Mouse (Mus musculus) yolk sac, embryonic 10.5 days (tissue): ENCODE results near the gene Gm10073.

Experiments used
- DNase-seq: peaks from one replicate; pipeline ENCODE4 v3.0.0-alpha.2; 2017; ENCODE audit warnings: low spot score

Gm10073 gene

DNA sequence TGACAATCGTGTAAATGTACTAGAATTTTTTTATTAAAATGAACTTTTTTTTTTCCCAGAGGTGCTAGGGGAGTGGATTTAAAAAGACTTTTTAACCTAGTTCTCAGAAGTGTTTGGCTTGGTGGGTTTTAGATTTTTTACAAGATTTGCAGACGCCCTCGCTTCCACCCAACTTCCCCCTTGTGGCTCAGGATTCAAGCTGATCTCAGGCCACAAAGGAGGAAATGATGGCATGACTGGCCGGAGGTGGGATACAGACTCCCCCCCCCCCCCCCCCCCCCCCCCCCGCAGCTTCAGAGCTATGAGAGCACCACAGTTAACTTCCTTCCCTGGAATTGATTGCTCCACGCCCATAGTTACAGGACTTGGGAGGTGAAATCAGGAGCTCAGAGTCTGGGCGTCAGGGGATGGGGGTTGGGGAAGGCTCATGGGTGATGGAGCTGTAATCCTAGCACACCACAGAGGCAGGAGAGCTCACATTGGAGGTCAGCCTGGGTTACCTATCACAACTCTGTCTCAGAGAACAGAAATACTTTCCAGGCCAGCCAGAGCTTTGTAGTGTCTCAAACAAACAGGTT is 17.1 kb downstream of the Gm10073 start:
- no peak for DNase-seq

DNA sequence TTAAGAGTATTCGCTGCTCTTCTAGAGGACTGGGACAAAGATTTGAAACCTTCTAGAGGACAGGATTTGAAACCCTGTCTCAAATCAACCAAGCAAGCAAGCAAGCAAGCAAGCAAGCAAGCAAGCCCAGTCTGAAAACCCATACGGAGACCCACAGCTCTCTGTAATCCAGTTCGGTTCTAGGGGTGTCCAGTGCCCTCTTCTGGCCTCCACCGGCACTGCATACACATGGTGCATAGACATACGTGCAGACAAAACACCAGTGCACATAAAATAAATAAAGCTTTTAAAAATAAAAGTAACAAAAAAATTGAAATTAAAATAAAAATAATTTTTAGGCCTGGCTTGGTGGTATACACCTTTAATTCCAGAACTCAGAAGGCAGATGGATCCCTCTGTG is 19.2 kb downstream of the Gm10073 start:
- no peak for DNase-seq

- DNase-seq, result no peak
Observed at GRCm38 (mm10) chr8:106550906-106551305, 22.4 kb downstream of the Gm10073 start.

GRCm38 (mm10) chr8:106548366-106548936 is 24.8 kb downstream of the Gm10073 start:
- no peak for DNase-seq

- no peak for DNase-seq
Observed at GRCm38 (mm10) chr8:106546746-106547145, 26.5 kb downstream of the Gm10073 start.

- DNase-seq, result no peak
Observed at GRCm38 (mm10) chr8:106545149-106545548, 28.1 kb downstream of the Gm10073 start.

DNA sequence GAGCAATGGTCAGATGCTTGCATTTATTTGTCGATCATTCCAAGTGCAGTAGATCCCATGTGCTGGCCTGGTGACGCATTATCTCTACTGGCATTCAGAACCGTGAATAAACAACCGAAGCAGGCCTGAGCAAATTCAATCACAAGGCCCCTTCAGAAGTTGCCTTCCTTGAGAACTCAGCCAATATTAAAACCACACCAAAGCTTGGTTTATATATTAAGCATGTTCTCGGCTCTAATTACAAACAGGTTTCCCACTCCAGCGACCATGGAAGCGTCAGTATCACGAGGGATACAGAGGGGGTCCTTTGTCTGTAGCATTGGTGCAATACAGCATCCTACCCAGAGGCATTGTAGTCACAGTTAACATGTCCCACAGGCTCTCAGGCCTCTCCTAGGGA is 30.2 kb downstream of the Gm10073 start:
- DNase-seq, result no peak

- DNase-seq, result peak; percentile 85
Observed at GRCm38 (mm10) chr8:106541002-106541401, 32.3 kb downstream of the Gm10073 start.

- no peak for DNase-seq
Observed at GRCm38 (mm10) chr8:106539193-106539592, 34.1 kb downstream of the Gm10073 start.

DNA sequence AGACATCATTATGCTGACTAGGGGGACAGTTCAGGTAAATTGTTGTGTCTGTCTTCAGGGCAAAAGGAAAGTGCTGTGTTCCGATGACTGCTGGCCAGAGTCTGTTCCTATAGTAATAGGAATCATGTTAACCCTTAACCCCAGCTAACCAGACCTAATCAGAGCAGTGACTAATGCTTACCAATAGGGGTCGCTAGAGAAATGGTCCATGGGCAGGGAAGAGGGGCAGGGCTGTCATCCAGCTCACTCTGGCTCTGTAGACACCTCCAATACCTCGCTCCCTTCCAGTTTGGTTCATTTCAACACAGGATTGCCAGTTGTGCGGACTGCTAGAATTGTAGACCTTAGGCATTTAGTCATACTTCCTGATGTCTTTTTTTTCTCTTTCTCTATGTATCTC is 37.8 kb downstream of the Gm10073 start:
- no peak for DNase-seq

GRCm38 (mm10) chr8:106534449-106534848 is 38.8 kb downstream of the Gm10073 start:
- no peak for DNase-seq

GRCm38 (mm10) chr8:106533709-106534108 is 39.6 kb downstream of the Gm10073 start:
- DNase-seq, result no peak

GRCm38 (mm10) chr8:106530566-106530965 is 42.7 kb downstream of the Gm10073 start:
- DNase-seq, result no peak

DNA sequence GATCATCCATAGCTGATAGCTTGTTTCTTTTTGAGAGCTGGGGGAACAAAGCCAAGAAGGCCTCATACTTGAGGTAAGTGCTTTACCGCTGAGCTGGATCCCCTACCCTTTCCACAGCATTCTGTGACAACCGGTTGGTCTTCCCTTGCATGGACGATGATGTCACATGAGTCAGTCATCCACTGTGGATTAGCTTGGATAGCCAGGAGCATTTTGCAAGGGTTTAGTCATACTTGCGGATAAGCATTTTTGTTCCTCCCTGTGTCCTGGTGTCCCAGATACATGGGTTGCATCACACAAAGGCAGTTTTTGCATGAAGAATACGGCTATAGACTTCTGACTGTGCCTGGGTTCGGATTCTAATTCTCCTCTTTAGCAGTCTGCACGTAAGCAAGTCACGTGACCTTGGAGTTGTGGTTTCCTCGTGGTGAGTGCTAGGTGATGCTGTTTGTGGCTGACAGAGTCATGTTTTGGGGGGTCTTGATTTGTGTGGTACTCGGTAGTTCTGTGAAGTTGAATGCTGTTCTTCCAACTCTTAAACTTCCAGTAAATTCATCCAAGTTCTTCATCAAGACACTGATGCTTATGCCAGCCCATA is 43.3 kb downstream of the Gm10073 start:
- no peak for DNase-seq

DNA sequence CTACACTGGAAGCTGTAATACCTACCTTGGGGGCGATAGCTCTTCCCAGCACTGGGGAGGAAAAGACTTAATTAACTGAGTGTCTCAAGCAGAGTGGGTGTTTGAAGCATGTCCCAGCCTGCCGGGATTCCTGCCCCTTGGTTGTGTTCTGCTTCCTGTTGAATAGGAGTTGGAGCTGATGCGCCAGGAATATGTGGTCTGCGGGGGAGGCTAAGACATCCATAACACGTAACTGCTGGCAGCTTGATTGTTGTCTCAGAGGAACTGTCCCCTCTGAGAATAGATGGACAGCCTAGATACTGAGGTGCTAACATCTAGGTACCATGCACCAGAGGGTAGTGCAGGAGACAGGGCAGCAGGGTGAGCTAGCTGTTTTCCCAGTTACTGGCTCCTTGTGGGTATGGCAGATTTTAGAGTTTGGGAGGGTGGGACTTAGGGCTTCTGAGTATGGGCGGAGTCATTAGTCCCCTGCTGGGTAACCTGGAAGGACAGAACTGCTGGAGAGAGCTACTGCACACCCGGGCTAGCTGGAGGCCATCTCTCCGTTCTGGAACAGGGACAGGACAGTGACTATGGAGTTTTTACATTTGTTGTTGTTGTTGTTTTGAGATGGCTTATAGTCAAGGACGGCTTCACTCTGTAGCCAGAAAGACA is 44.5 kb downstream of the Gm10073 start:
- DNase-seq, result no peak

DNA sequence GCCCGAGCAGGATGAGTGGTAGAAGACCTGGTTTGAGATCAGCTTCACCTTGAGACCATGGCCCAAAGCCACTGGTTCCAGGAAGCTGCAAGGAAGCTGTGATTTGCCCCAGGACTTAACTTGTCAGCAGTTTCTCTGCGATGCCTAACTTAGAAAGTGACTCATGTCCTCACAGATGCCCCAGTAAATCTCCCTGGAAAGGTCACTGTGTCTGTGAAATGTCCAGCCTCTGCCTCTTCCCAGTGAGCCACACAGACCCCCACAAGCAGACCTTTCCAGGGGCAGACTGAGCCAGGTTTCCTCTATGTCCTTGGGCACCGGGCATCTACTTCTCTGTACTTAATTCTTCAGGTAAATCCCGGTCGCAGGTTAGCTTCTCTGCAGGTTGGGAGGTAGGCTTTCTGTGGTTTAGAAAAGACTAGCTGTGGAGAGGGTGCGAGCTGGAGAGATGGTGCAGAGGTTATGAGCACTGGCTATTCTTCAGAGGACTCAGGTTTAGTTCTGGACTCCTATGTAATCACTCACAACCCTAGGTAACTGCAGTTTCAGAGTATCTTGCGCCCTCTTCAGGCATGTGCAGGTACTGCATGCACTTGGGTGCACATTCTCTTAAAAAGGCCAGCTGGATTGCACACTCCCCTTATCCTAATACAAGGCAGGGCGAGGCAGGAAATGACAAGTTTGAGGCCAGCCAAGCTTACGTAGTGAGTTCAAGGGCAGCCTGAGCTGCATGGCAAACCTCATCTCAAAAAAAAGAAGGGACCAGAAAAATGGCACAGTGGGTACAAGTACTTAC is 45.8 kb downstream of the Gm10073 start:
- no peak for DNase-seq

DNA sequence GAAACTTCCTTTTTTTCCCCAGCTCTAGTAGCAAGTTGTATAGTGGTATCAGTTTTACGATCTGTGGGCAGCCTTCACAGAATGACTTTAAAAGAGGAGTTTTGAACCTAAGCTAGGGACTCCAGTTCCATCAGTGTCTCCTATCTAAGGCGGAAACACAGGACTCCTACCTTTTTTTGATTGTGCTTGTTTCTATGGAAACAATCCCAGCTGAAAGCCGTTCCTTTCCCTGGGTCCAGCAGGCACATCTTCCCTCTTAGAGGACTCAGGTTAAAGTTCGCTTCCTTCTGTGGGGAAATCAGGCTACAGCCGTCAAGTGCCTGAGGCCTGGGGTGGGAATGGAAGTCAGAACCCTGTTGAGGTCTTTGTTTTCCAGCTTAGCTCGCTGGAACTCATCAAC is 46.5 kb downstream of the Gm10073 start:
- no peak for DNase-seq
